Mouse (Mus musculus) fat pad, adult 2 months (tissue): Measurements from ENCODE around the gene Efna2.

Experiments
- DNase-seq: peaks from one replicate; pipeline ENCODE4 v3.0.0-alpha.2; 2011; ENCODE audit warnings: low read depth, low spot score; ENCODE audit errors: extremely low read depth

Efna2 gene

GRCm38 (mm10) chr10:80141786-80142529 is 37.3 kb upstream of the Efna2 start:
- DNase-seq = peak; percentile 85

- no peak for DNase-seq
These were observed 36.8 kb upstream of the Efna2 start for GRCm38 (mm10) chr10:80142530-80142925.

- no peak for DNase-seq
These were observed 35.6 kb upstream of the Efna2 start for GRCm38 (mm10) chr10:80143664-80144063.

- no peak for DNase-seq
These were observed 35.1 kb upstream of the Efna2 start for GRCm38 (mm10) chr10:80144159-80144558.

- DNase-seq = no peak
These were observed 34.1 kb upstream of the Efna2 start for GRCm38 (mm10) chr10:80144864-80145838.

GRCm38 (mm10) chr10:80145896-80146295 is 33.4 kb upstream of the Efna2 start:
- DNase-seq = no peak

GRCm38 (mm10) chr10:80146568-80147011 is 32.7 kb upstream of the Efna2 start:
- DNase-seq = no peak

GRCm38 (mm10) chr10:80147146-80147718 is 32.0 kb upstream of the Efna2 start:
- DNase-seq = no peak

- DNase-seq = no peak
These were observed 31.3 kb upstream of the Efna2 start, which contains the start of gene Midn for GRCm38 (mm10) chr10:80147719-80148601. Gene Midn (plus strand): TSS chr10:80148272.

- DNase-seq = no peak
These were observed 30.5 kb upstream of the Efna2 start for GRCm38 (mm10) chr10:80148610-80149290.

GRCm38 (mm10) chr10:80149291-80150225 is 29.7 kb upstream of the Efna2 start:
- no peak for DNase-seq

- DNase-seq = no peak
These were observed 28.8 kb upstream of the Efna2 start for GRCm38 (mm10) chr10:80150226-80151210.

- DNase-seq = no peak
These were observed 27.9 kb upstream of the Efna2 start for GRCm38 (mm10) chr10:80151211-80152034.

- DNase-seq = no peak
These were observed 27.0 kb upstream of the Efna2 start for GRCm38 (mm10) chr10:80152071-80152872.

GRCm38 (mm10) chr10:80152873-80153260 is 26.4 kb upstream of the Efna2 start:
- DNase-seq = no peak

GRCm38 (mm10) chr10:80153713-80154112 is 25.6 kb upstream of the Efna2 start:
- DNase-seq = no peak
